Mouse (Mus musculus): ENCODE measurements at regions not wholly inside any gene's neighbourhood (a gene's known extent, or its start where the extent isn't known, plus 50 kb on each side); places are given as distances from the start of the nearest gene placed in this dataset.

GRCm38 (mm10) chr2:159763115-159763514 is 570.8 kb downstream of the Gm826 start:
- H3K4me1 ChIP-seq (ENCODE audit: control insufficient read depth in 1 of 2, insufficient read depth in 2 of 2, low read length in 2 of 2): no peaks in the 10 kb centered on the region
- no peak overlapping the region for H3K9ac ChIP-seq (ENCODE audit: control insufficient read depth, low read depth, low read length, poor library complexity, severe bottlenecking)
- no peaks in the 10 kb centered on the region for H3K79me2 ChIP-seq (ENCODE audit: control insufficient read depth, insufficient read depth, low read length, poor library complexity)
- no peaks in the 10 kb centered on the region for H3K9me3 ChIP-seq (replicated peaks; ENCODE audit: insufficient read depth, low read length)
- no peak overlapping the region for H3K27ac ChIP-seq (ENCODE audit: control insufficient read depth, low read depth, low read length)
- H3K36me3 ChIP-seq (ENCODE audit: control insufficient read depth in 1 of 2, insufficient read depth in 2 of 2, low read length in 2 of 2): no peaks in the 10 kb centered on the region
- H3K27me3 ChIP-seq (ENCODE audit: control insufficient read depth in 1 of 2, insufficient read depth in 2 of 2, low read length in 2 of 2): no peaks in the 10 kb centered on the region
- DNase-seq (ENCODE audit: low read depth, low spot score): no peak
- TF ChIP-seq RAD21 (IDR thresholded peaks at IDR 0.05; ENCODE audit: low read depth, low read length) (no peak), CTCF (IDR thresholded peaks at IDR 0.05 in 2 of 3, conservative IDR thresholded peaks at IDR 0.05 in 1 of 3; ENCODE audit: control insufficient read depth in 1 of 3, insufficient read depth in 1 of 3, low read depth in 2 of 3, low read length in 3 of 3, poor library complexity in 1 of 3, severe bottlenecking in 1 of 3) (no peak), RCOR1 (IDR thresholded peaks at IDR 0.05; ENCODE audit: low read depth, low read length) (no peak), USF2 (IDR thresholded peaks at IDR 0.05; ENCODE audit: borderline replicate concordance in 1 of 2, insufficient read depth in 1 of 2, low read depth in 1 of 2, low read length in 2 of 2) (no peak), MXI1 (IDR thresholded peaks at IDR 0.05; ENCODE audit: low read depth, low read length) (no peak), MYC (IDR thresholded peaks at IDR 0.05; ENCODE audit: low read depth, low read length) (no peak), TAL1 (IDR thresholded peaks at IDR 0.05; ENCODE audit: low read length) (no peak), MAX (IDR thresholded peaks at IDR 0.05; ENCODE audit: low read length) (no peak), CHD1 (IDR thresholded peaks at IDR 0.05; ENCODE audit: low read depth, low read length) (no peak), NRF1 (IDR thresholded peaks at IDR 0.05; ENCODE audit: insufficient read depth, low read depth, low read length, poor library complexity, severe bottlenecking) (no peak), ZNF384 (IDR thresholded peaks at IDR 0.05; ENCODE audit: low read depth, low read length) (no peak), USF1 (IDR thresholded peaks at IDR 0.05; ENCODE audit: low read depth, low read length) (no peak), TBP (IDR thresholded peaks at IDR 0.05; ENCODE audit: low read depth, low read length) (no peak)
- no peak overlapping the region for H3K4me3 ChIP-seq (ENCODE audit: control insufficient read depth in 1 of 2, insufficient read depth in 1 of 2, low read depth in 2 of 2, low read length in 2 of 2)
